Mouse (Mus musculus) gastrocnemius, adult 2 months (tissue): ENCODE results near the gene Btbd3. TPM values are rescaled to one million over a fixed set of nuclear protein-coding genes. Genes with fewer than 3 reads are reported as not detected.
"Not testable (repeated sequence)": the region's sequence is repeated elsewhere in the genome, so short reads cannot be mapped to it uniquely, and the experiment has no call there.

Source experiments
- DNase-seq: peaks from one replicate; pipeline ENCODE4 v3.0.0; 2022
- H3K27ac ChIP-seq: fragments of 200-600 bp; 2 replicates; pipeline ENCODE4 v1.8.1; 2022; ENCODE audit warnings: mild to moderate bottlenecking
- H3K4me3 ChIP-seq: fragments of 200-600 bp; 2 replicates; pipeline ENCODE4 v1.8.1; 2022; ENCODE audit warnings: mild to moderate bottlenecking, moderate library complexity
- CTCF ChIP-seq: fragments of 200-600 bp; IDR thresholded peaks from 2 replicates; pipeline ENCODE4 v1.8.1; 2022; ENCODE audit warnings: antibody characterized with exemption, mild to moderate bottlenecking, moderate library complexity
- intact Hi-C: fragments of 180-260 bp; cut with DNase I; formaldehyde crosslinking; loops from one replicate; pipeline ENCODE4 v1.15.1; 2025
- total RNA-seq, 2 experiments: library from RNA; stranded (reverse); gene quantifications; 2 replicates each; pipeline ENCODE4 v1.2.3; 2021

The Btbd3 gene
- total RNA-seq, 2 experiments from 2014 or later = 8.4 to 9.7 TPM

DNA sequence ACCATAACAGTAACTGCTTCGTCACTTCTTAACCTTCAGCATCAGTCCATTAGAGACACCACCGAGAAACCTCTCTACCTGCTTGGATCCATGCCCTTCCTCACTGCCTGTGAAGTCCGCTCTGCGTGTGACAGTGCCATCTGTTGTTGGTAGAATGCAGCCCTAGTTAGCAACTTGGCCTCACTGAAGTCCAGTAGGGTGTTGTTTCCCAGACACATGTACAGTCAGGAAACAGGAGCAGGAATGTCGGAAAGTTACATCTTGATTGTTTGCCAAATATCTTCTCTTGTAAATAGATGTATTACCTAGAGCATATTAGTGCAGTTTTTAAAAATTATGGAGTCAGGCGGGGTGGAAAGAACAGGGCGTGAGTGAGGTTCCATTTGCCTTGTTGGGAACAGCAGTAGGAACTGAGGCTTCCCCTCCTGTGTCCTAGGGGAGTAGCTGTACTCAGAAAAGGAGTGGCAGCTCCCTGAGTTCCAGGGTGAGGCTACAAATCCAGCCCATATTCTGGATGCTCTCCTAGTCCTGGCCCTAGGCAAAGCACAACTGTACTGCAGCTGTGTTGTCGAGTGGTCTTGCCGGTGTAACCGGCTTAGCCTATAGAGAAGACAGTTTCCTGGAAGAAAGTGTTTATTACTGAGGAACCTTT, 25.3 kb downstream of the Btbd3 start:
- DNase-seq = peak; percentile 56
- Histone ChIP-seq H3K27ac (peak overlapping the region; percentile 83), H3K4me3 (peak overlapping the region; percentile 69)
- intact Hi-C loops = loop anchor here (1.0 kb wide), 1 partner anchor 66 kb away; no protein-coding TSS in a partner anchor
- TF ChIP-seq CTCF = peak; percentile 47

GRCm38 (mm10) chr2:138283372-138283771, 27.0 kb downstream of the Btbd3 start:
- TF ChIP-seq CTCF = no peak
- peak; percentile 53 for DNase-seq
- H3K27ac ChIP-seq = 0 out of 2 replicates have a peak overlapping the region, but pooled peaks have one; percentile 28
- intact Hi-C loops = no loop called here
- no peak overlapping the region for H3K4me3 ChIP-seq

DNA sequence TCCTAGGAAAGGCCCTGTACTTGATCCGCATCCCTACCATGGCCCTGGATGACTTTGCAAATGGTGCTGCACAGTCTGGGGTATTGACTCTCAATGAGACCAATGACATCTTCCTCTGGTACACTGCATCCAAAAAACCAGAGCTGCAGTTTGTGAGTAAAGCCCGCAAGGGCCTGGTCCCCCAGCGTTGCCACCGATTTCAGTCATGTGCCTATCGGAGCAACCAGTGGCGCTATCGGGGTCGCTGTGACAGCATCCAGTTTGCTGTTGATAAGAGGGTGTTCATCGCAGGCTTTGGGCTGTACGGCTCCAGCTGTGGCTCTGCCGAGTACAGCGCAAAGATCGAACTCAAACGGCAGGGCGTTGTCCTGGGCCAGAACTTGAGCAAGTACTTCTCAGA, 27.5 kb downstream of the Btbd3 start:
- H3K27ac ChIP-seq = no peak overlapping the region
- DNase-seq = no peak
- intact Hi-C loops = no loop called here
- no peak for TF ChIP-seq CTCF
- H3K4me3 ChIP-seq = no peak overlapping the region

DNA sequence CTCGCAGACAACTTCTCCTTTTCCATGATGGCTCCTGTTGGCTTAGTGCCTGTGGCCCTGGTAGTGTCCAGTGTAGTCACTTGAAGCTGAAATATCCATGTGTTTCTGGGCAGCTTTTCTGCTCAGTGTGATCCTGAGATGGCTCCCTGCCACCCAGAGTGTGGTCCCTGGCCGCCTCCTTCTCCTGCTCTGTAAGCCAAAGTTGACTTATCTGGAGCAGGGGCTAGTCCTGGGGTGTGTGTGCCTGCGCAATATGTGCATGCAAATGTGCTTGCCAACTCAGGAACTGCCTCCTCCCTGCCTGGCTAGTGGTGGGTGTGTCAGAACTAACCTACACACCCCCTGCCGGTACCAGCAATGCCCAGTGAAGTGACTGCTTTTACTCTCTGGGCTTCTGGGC, 29.4 kb downstream of the Btbd3 start:
- DNase-seq = peak; percentile 23
- no peak for TF ChIP-seq CTCF
- no peak overlapping the region for H3K27ac ChIP-seq
- intact Hi-C loops = no loop called here
- no peak overlapping the region for H3K4me3 ChIP-seq

GRCm38 (mm10) chr2:138290154-138290553, 33.8 kb downstream of the Btbd3 start:
- no peak for DNase-seq
- Histone ChIP-seq H3K27ac (no peak overlapping the region), H3K4me3 (no peak overlapping the region)
- intact Hi-C loops = no loop called here
- TF ChIP-seq CTCF = no peak

DNA sequence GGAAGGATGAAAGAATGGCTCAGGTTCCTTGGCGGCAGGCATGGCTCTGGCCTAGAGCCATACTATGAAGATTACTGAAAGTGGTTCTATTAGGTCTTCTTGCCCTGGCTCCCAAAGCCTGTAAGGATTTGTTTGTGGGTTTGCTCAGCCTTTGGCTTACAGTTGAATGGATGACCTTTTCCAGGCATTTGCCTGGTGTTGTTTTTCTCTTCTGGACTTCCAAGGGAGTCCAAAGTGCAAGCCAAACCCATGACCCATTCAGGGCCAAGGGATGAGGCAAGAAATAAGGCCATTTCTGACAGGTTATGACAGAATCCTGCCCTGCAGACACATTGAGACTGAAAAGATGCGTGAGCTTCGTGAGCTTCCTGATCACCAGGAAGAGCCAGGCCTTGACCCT, 37.9 kb downstream of the Btbd3 start:
- TF ChIP-seq CTCF = no peak
- intact Hi-C loops = no loop called here

DNA sequence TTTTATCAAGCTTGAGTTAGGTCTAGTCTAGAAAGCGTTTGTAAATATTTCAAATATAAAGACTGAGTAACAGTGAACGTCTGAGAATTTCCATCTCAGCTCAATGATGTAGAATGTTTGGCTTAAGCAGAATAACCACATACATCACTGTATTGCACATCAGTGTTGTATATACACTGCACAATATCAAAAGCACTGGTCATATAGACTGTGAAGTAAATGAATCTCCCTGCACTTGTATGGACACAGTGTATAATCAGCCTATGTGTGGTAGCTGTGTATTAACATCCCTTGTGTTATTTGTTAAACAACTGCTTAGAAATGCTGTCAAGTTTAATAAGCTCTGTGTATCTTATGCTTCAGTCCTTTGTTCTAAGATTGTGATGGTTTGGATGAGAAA, 49.9 kb downstream of the Btbd3 start:
- no peak overlapping the region for H3K27ac ChIP-seq
- intact Hi-C loops = no loop called here
- DNase-seq = no peak

More for the DNA sequence above, 37.9 kb downstream of the Btbd3 start:
- Histone ChIP-seq H3K4me3 (no peak overlapping the region), H3K27ac (no peak overlapping the region)
- DNase-seq = no peak

DNA sequence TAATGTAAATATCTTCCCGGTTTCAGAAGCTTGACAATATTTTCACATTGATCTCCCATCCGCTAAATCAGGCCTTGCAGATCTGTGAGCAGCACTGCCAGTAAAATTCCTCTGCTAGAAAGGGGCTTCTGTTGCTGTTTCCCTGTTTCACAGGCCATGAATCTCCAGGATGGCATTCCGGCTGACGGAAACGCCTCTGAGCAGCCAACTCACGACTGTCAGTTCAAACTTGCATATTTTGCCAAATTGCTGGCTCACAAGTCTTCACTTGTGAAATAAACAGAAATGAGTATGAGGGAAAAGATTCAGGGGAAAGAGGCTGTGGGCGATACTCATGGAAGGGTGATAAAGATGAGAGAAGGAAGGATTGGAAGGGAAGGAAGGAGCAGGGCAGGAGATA, 59.3 kb downstream of the Btbd3 start:
- Histone ChIP-seq H3K4me3 (no peak overlapping the region), H3K27ac (no peak overlapping the region)
- intact Hi-C loops = no loop called here
- no peak for DNase-seq
- no peak for TF ChIP-seq CTCF

More for the DNA sequence above, 49.9 kb downstream of the Btbd3 start:
- no peak for TF ChIP-seq CTCF
- H3K4me3 ChIP-seq = no peak overlapping the region

GRCm38 (mm10) chr2:138320408-138320807, 64.0 kb downstream of the Btbd3 start:
- no peak for DNase-seq
- H3K4me3 ChIP-seq = no peak overlapping the region
- intact Hi-C loops = no loop called here
- no peak for TF ChIP-seq CTCF
- no peak overlapping the region for H3K27ac ChIP-seq

DNA sequence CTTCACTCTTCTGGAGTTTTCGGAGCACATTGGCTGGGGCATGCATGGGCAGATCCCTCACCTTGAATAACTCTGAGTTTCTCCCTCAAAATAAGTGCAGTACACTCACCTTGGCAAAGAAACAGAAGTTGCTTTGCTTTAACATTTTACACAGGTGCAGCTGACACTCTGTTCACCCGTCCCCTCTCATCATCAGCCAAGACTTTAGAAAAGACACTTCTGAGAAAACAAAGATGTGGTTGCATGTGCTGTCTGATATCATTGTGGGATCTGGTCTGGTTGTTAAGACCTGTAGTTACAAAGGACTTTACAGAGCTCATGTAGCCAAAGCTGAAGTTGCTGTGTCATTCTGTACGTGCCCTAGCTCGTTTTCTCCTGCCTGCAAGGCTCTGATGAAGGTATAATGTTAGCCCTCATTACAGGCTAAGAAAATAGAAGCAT, 64.7 kb downstream of the Btbd3 start:
- intact Hi-C loops = no loop called here
- no peak for TF ChIP-seq CTCF
- no peak for DNase-seq
- Histone ChIP-seq H3K4me3 (no peak overlapping the region), H3K27ac (no peak overlapping the region)

GRCm38 (mm10) chr2:138322270-138323114, 66.1 kb downstream of the Btbd3 start:
- no peak overlapping the region for H3K27ac ChIP-seq
- DNase-seq = no peak
- no peak overlapping the region for H3K4me3 ChIP-seq
- intact Hi-C loops = no loop called here
- no peak for TF ChIP-seq CTCF

DNA sequence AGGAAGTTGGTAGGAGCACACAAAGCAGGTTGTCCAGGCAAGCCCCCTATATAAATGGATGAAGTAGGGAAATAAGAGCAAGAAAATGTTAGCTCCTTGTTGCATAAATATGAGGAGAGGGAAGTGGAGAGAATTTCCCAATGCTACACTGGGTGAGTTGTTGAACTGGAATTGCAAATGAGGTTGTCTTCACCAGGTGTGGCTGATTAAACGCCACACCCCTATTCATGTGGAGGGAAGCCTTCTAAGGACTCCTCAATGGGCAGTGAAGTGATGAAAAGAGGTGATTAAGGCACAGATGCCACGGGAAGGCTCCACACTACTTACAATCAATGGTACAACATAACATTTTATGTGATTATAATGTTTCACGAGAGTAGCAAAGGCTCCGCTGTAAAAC, 70.0 kb downstream of the Btbd3 start:
- intact Hi-C loops = no loop called here
- Histone ChIP-seq H3K4me3 (no peak overlapping the region), H3K27ac (no peak overlapping the region)
- DNase-seq = no peak
- no peak for TF ChIP-seq CTCF

GRCm38 (mm10) chr2:138334198-138334597, 77.8 kb downstream of the Btbd3 start:
- intact Hi-C loops, H3K27ac ChIP-seq, DNase-seq, H3K4me3 ChIP-seq: not testable (repeated sequence)
